Mouse (Mus musculus) megakaryocyte, embryonic 14.5 days (primary cell): ENCODE measurements at regions not wholly inside any gene's neighbourhood (a gene's known extent, or its start where the extent isn't known, plus 50 kb on each side); places are given as distances from the start of the nearest gene placed in this dataset.

ENCODE experiments used
- FLI1 ChIP-seq: IDR thresholded peaks from 2 replicates; pipeline ENCODE4 v1.6.1; 2012; ENCODE audit warnings: low read length, inconsistent platforms, mixed read lengths
- GATA1 ChIP-seq: IDR thresholded peaks from 3 replicates; pipeline ENCODE4 v1.6.1; 2012; ENCODE audit warnings: mixed read lengths, low read length, inconsistent platforms, borderline replicate concordance

DNA sequence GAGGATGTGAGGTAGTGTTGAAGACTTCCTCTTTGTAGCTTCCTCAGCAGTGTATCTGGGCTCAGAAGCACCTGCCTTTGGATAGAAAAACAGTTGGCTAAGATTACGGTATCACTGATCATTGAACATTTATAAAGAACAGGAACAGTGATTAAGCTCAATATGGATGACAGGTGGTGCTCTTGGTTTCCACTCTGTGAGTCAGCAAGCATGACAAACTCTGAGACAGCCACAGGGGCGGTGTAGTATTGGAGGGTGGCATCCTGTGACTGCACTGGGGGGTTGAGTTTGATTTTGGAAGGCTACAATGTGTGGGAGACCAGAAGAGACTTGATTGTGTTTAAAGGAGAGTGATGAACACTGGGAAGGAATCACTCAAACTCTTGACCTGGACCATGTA is 144.3 kb downstream of the Olfm4 start:
- no peak for TF ChIP-seq GATA1
- no peak for TF ChIP-seq FLI1
